Mouse (Mus musculus) heart, postnatal 10 days (tissue): ENCODE data around the gene Gm20425. TPM values are rescaled to one million over a fixed set of nuclear protein-coding genes. Genes with fewer than 3 reads are reported as not detected.
"Not testable (repeated sequence)": the region's sequence is repeated elsewhere in the genome, so short reads cannot be mapped to it uniquely, and the experiment has no call there.

Source experiments
- DNase-seq, 2 experiments: peaks; one replicate each; pipeline ENCODE4 v3.0.0; 2021
- intact Hi-C: fragments of 180-260 bp; cut with DNase I; formaldehyde crosslinking; loops from one replicate; pipeline ENCODE4 v1.15.1; 2025
- total RNA-seq, 2 experiments: library from RNA; stranded (reverse); gene quantifications; 2 replicates each; pipeline ENCODE4 v1.2.3; 2021

Gene Gm20425
- total RNA-seq, 2 experiments from 2014 or later, result 6.2 to 7.6 TPM

DNA sequence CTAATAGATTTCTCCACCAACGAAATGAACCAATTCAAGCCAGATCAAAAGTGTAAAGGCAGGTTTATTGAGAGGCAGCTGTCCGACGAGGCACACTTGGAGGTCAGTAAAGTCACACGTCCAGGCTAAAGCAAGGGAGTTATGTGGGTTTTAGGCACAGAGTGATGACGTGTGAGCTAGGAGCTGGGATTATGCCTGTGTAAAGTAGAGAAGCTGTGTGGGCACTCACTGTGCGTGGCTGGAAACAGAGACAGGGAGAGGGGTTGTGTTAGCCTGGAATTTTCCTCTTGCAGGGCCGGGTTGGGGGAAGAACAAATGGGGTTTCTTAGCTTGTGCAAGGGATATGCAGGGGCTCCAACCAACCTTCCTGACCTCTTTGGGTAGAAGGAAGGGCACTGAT lies 61.3 kb downstream of the Gm20425 start:
- intact Hi-C loops, result no loop called here
- DNase-seq, result no peak

DNA sequence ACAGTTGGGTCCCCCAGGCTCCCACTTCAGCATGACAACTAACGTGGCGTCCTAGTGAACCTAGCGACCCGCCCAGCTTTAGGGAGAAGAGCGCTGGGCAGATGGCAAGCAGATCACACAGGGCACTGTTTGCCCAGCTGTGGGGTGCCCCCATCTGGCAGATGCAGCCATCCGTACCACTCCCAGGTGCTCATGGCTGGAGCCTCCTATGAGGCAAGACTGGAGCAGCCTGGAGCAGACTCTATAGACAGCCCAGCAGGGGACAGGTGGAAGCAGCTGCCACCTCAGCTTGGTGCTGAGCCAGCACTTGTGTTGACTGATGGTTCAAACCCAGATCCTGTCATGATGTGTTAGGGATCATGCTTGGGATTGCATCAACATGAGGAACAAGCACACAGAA lies 62.1 kb downstream of the Gm20425 start:
- intact Hi-C loops, result no loop called here
- DNase-seq, result peak in 1 of 2 experiments; percentile 30

DNA sequence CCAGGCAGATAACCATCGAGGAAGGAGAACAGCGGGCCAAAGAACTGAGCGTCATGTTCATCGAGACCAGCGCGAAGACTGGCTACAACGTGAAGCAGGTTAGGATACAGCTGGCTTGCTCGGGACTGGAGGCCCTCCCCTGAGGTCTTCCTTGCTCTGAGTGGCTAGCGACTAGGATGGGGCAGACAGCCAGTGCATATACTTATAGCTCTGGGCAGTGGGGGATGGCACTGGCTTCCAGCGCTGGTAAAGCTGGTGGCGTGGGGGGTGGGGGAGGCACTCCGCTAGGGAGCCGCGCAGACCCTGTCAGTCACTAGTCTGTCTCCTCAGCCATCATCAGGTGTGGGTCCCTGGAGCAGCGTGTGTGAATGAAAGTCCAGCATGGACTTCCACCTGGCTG lies 66.3 kb downstream of the Gm20425 start:
- DNase-seq, result no peak
- intact Hi-C loops, result no loop called here

DNA sequence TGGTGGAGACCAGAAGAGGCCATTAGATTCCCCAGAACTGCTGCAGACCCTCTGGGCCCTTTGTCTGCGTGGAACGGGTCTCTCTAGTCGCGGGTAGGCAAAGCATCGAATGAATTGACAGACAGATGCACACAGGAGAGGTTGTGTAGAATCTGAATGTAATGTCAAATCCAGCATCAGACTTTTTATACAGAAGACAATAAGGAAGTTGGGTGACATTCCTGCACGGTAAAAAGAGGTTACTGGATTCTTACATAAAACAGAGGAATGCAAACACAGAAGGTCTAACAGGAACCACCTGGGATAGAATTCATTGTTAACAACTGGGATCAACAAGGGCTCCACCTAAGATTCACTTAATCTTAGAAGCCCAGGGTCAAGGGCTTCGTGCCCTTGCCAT lies 74.9 kb downstream of the Gm20425 start:
- DNase-seq, intact Hi-C loops: not testable (repeated sequence)

DNA sequence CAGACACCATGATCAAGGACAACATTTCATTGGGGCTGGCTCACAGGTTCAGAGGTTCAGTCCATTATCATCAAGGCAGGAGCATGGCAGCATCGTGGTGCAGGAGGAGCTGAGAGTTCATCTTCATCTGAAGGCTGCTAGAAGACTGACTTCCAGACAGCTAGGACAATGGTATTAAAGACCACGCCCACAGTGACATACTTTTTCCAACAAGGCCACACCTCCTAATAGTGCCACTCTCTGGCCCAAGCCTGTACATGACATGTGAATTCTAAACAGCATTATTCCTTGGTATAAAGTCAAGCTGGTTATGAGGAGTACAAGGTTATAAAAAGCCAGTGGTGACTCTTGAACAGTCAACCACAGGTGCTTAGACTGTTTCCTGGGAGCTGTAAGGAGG lies 75.5 kb downstream of the Gm20425 start:
- no peak for DNase-seq
- intact Hi-C loops, result no loop called here

DNA sequence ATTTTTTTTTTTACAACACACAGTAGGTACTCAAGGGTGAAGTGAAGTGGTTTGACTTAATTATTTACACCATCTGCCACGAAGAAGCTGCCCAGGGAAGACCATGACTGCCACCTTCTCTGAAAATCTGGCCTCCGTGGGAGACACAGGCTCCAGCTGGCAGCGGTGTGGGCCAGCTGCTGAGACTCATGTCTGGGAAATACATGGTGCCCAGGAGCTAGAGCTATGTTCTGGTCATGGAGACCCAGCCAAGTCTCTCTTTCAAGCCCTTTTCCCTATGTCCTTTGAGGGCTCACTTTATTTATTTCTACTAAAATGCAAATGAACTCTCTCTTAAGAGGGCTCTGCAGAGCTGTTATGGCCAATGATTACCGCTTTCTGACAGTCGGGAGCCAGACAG lies 76.8 kb downstream of the Gm20425 start:
- no peak for DNase-seq
- intact Hi-C loops, result no loop called here

DNA sequence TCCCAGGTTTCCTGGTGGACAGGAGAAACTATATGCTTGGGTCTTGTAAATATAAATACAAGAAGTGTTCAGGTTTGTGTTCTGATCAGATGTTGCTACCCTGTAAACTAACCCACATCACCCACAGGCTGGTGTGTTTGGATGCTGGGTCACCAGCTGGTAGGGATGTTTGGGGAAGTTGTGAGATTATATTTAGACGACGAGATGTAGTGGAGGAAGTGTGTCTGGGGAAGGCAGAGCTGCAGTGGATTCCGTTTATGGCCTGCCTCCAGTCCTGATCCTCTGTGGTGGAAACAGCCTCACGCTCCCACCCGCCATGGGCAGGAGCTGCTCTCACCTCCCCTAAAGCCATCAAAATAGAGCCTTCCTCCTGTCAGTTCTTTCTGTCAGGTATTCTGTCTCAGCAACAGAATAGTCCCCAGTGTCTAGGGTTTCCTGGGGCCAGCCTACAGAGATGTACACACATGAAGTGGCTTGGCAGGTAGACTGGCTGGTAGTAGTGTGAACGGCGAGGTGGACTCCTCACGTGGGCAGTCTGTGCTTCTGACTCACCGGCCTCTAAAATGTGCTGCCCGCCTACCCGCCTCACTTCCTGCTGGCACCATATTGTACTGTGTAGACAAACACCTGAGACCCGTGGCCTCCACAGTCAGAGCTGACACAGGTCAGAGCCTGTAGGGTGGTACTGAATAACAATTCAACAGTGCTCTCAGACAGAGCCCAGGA lies 80.9 kb downstream of the Gm20425 start:
- intact Hi-C loops, result no loop called here
- no peak for DNase-seq

DNA sequence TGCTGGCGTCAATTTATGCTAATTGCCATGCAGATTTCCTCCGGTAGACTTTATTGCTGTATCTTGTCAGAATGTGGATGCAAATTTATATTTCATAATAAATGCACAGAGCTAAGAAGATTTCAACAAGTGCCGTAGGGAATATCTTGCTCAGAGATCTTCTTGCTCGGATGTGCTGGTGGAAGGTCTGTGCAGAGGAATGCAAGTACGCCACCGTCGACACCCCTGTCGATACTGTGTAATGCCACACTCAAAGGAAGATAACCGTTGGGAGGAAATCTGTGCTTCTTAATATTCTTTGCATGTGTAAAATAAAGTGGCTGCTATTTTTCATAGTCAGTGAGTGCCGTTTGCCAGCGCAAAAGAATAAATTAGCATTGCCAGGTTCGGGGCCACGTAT lies 83.0 kb downstream of the Gm20425 start:
- no peak for DNase-seq
- intact Hi-C loops, result no loop called here

DNA sequence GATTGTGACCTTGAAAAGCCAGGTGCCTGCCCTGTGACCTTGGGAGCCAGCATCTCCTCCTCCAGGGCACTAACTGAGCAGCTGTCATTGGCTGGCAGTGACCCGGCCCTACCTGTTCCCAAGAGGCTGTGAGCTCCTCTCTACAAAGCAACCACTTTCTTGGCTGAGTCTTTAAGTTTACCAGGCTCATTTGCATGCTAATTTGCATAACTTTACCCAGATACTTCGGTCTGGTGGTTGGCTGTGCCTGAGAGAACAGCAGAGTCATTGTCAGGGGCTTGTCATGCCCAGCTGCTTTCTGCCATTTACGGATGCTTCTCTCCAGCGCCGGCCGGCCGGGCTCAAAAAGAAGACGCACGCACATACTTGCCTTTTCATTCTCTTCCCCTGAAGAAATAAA lies 83.4 kb downstream of the Gm20425 start:
- intact Hi-C loops, result no loop called here

DNA sequence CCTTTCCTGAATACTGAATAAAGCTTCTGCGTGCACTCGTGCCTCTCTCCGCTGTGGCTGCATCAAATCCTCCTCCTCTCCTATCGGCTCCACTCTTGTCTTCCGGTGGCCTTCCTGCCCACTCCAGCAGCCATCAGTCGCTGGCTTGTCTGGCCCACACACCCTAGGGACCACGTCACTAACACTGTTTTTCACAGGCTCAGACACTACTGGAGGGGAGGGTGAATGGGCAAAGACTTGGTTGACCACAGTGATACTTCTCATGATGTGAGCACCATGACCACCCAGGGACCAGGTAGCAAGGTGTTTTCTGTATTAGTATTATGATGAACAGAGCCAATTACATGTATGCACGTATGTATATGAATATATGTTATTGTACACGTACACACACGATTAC lies 83.8 kb downstream of the Gm20425 start:
- intact Hi-C loops, result no loop called here
- DNase-seq, result no peak

More for the DNA sequence above, 83.4 kb downstream of the Gm20425 start:
- DNase-seq, result no peak

DNA sequence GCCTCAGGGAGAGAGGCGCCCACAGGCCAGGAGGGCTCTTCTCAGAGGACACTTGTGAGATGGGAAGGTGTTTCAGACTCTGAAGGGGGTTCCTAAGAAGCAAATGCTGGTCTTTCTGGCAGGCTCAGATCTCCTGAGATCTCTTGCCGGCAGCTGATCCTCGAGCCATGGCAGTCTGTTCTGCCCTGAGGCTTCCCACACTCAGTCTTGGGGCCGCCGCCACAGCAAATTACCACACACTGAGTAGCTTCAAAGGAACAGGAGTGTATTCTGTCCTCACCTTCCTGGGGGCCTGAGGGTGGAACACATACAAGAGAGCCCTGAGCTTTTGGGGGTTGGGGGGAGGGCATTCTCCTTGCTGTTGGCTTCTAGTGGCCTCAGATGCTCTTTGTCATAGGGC lies 84.8 kb downstream of the Gm20425 start:
- no peak for DNase-seq
- intact Hi-C loops, result no loop called here

DNA sequence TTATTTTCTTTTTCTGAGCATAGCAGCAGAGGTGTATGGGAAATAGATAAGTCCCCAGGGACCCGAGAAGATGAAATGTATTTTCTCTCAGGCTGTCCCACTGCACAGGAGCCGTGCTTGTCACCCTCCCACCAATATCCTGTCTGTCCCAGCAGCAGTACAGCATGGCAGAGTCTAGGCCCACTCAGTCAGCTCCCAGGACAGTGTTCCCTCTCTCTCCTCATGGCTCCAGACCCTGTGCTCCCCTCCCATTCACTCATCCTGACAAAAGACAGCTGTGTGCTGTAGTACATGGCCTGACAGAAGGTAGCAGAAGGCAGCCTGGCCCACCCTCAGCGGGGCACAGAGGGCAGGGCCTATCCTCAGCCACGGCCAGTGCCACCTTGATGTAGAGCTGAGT lies 86.2 kb downstream of the Gm20425 start:
- intact Hi-C loops, result no loop called here
- DNase-seq, result no peak

DNA sequence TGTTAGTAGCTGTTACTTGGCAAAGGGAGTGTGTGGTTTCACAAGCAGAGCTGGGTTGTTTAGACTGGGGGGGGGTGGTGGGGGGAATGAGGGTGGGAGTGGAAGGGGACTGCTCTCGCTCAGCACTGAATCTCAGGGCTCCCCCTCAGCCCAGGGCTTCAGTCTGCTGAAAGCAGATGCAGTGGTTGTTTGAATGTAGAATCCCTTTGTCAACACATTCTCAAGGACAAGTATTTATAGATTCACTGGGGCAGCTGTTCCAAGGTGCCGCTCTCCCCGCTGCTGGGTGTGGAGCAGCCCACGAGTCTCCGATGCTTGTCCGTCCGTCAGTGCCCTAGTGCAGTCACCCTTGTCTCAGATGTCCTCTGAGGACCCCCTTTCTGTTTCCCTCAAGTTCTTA lies 88.8 kb downstream of the Gm20425 start:
- intact Hi-C loops, result no loop called here
- no peak for DNase-seq

DNA sequence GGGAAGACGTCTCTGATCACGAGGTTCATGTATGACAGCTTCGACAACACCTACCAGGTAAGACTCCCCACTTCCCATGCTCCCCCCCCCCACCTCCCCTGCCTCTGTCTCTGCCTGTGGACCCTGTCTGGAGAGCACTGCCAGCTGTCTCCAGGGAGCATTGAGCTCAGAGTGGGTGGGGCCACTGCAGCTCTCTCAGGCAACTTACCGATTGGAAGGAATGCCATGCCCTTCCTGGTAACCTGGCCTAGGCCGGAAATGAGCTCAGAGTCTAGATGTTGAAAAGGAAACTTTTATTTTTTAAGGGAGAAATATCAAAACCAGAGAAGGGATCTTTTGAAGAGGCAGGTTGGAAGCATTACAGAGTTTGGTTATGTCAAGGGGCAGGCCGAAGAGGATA lies 89.7 kb downstream of the Gm20425 start:
- intact Hi-C loops, result no loop called here
- no peak for DNase-seq

Other genes starting within 250 kb of the Gm20425 start
- 1 to 10 TPM; 8.5 to 10.0 TPM for gene Slco2a1, start 241.6 kb downstream of the Gm20425 start, total RNA-seq
- 1 to 10 TPM; 1.7 to 1.8 TPM for gene Rab6b, start 118.5 kb downstream of the Gm20425 start, total RNA-seq
- gene Srprb, start 28.2 kb downstream of the Gm20425 start, total RNA-seq, result 10 to 100 TPM; 18.8 to 22.2 TPM
- 10 to 100 TPM; 29.4 to 36.3 TPM for gene Trf, start 137 bp upstream of the Gm20425 start, total RNA-seq
- under 1 TPM; 0.27 to 0.50 TPM for gene 1300017J02Rik, start 74.8 kb upstream of the Gm20425 start, total RNA-seq
- 10 to 100 TPM; 26.8 to 26.9 TPM for gene Topbp1, start 74.9 kb upstream of the Gm20425 start, total RNA-seq
- gene Cdv3, start 135.5 kb upstream of the Gm20425 start, total RNA-seq, result 100 to 1,000 TPM; 111 to 137 TPM